Mouse (Mus musculus) layer of hippocampus, adult 2 months (tissue): ENCODE results near the gene Slc35f6. TPM values are rescaled to one million over a fixed set of nuclear protein-coding genes. Genes with fewer than 3 reads are reported as not detected.

Source experiments
- DNase-seq, 2 experiments: peaks; one replicate each; pipeline ENCODE4 v3.0.0; 2022; ENCODE audit warnings: low spot score in 2 of 2
- H3K27ac ChIP-seq: fragments of 200-600 bp; 2 replicates; pipeline ENCODE4 v1.8.1; 2022
- H3K4me3 ChIP-seq: fragments of 200-600 bp; 2 replicates; pipeline ENCODE4 v1.8.1; 2022; ENCODE audit warnings: mild to moderate bottlenecking
- CTCF ChIP-seq: fragments of 200-600 bp; conservative IDR thresholded peaks from 2 replicates; pipeline ENCODE4 v1.8.1; 2022; ENCODE audit warnings: antibody characterized with exemption, mild to moderate bottlenecking, moderate library complexity
- long read RNA-seq, 2 experiments: library from polyadenylated mRNA; stranded (forward); transcript quantifications; one replicate each; pipeline ENCODE4 v2.0.0; 2021; ENCODE audit warnings: borderline mapping rate in 2 of 2
- total RNA-seq, 2 experiments: library from RNA; stranded (reverse); gene quantifications; 2 replicates each; pipeline ENCODE4 v1.2.3; 2021

Gene Slc35f6
- total RNA-seq = 10 to 100 TPM; 39.2 to 39.9 TPM
- long read RNA-seq, experiment 1, transcript Slc35f6-201 (6 exons, 3,088 nt) = major isoform, 19 of 25 reads
- long read RNA-seq, experiment 1, partial matches to known transcripts = 1 of 25 reads
- long read RNA-seq, experiment 1, other reads (novel, unspliced or antisense) = 5 of 25 reads
- long read RNA-seq, experiment 2, transcript Slc35f6-201 (6 exons, 3,088 nt) = major isoform, 29 of 37 reads
- long read RNA-seq, experiment 2, partial matches to known transcripts = 2 of 37 reads
- long read RNA-seq, experiment 2, other reads (novel, unspliced or antisense) = 6 of 37 reads

- H3K27ac ChIP-seq = peak within 1 kb of the TSS; percentile 94
- peak; percentile 91 to 93 for DNase-seq
- no peak for TF ChIP-seq CTCF
- H3K4me3 ChIP-seq = peak within 1 kb of the TSS; percentile 82
Measured at GRCm38 (mm10) chr5:30647815-30648560, at the start of gene Slc35f6. Slc35f6 (plus strand) TSS chr5:30647933.

- Histone ChIP-seq H3K27ac (no peak overlapping the region), H3K4me3 (no peak overlapping the region)
- DNase-seq = no peak
- peak; percentile 56 for TF ChIP-seq CTCF
Measured at GRCm38 (mm10) chr5:30601397-30601796, 46.3 kb upstream of the Slc35f6 start.

- H3K27ac ChIP-seq = no peak overlapping the region
- no peak overlapping the region for H3K4me3 ChIP-seq
- TF ChIP-seq CTCF = no peak
- DNase-seq = no peak
Measured at GRCm38 (mm10) chr5:30603255-30603654, 44.5 kb upstream of the Slc35f6 start.

GRCm38 (mm10) chr5:30603926-30604325 is 43.8 kb upstream of the Slc35f6 start:
- no peak for TF ChIP-seq CTCF
- no peak overlapping the region for H3K27ac ChIP-seq
- DNase-seq = no peak
- H3K4me3 ChIP-seq = no peak overlapping the region

DNA sequence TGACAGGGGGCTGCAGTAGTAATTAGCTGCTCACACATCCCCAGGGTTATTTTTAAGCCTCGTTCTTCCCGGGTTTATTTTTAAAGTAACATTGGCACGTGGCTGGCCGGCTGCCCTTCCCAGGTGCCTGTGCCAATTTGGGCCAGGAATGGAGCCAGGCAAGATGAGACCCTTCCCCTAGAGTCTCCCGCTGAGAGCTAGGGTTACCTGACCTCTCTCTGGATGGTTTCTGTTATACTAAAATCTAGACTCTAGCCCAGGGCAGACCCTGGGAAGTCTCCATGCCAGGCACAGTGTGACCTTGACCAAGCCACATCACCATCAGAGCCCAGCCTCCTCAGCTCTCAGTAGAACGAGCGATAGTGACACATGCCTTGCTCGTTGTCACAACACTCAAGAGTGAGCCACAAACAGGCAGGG is 43.0 kb upstream of the Slc35f6 start:
- Histone ChIP-seq H3K4me3 (no peak overlapping the region), H3K27ac (no peak overlapping the region)

DNA sequence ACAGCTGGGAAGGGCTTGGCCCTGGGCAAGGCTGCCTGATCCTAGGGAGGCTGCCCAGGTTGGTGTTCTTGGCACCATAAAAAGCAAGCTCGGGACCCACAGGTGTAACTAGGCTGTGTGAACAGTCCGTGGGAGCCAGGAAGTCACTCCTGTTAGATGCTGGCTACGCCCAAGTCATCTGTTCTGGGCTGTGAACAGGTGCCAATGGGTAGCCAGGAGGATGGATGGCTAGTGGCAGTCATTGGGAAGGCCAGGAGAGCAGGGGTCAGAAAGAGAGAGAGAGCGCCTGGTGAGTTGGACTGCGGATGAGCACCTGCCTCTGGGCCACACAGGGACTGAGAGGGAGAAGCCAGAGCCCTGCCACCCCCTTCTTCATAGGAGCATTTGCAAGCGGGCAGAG is 42.1 kb upstream of the Slc35f6 start:
- H3K27ac ChIP-seq = peak overlapping the region; percentile 46; the same call in 1 of the 2 replicates

More for the DNA sequence above, 43.0 kb upstream of the Slc35f6 start:
- TF ChIP-seq CTCF = no peak
- DNase-seq = no peak

DNA sequence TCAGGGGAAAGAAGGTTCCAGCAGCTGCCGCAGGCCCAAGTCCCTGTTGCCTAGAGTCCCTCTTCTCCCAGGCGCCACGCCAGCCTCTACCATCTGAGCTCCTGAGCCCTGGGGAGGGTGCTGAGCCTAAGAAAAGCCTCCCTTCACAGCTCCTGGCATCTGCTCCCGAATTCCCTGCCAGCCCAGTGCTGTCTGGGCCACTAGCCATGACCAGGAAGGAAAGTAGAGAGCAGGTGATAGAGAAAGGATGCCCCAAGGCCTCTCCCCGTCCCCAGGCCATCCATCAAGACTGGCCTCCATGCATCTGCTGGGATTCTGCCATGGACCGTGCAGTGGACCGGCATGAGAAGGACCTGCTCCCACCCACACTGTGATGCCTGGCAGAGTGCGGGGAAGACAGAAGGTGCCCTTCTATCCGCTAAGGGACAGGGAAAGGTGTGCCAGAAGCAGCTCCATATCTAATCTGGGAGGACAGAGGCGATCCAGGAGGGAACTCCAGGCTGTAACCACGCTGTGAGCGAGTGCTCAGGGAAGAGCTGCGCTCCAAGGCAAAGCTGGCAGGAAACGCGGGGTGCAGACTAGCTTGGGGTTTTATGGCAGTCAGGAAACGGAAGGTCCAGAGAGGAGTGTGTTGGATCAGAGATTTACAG is 41.2 kb upstream of the Slc35f6 start:
- H3K27ac ChIP-seq = no peak overlapping the region; the same call in 1 of the 2 replicates

More for the DNA sequence above, 42.1 kb upstream of the Slc35f6 start:
- no peak overlapping the region for H3K4me3 ChIP-seq
- no peak for DNase-seq
- no peak for TF ChIP-seq CTCF

DNA sequence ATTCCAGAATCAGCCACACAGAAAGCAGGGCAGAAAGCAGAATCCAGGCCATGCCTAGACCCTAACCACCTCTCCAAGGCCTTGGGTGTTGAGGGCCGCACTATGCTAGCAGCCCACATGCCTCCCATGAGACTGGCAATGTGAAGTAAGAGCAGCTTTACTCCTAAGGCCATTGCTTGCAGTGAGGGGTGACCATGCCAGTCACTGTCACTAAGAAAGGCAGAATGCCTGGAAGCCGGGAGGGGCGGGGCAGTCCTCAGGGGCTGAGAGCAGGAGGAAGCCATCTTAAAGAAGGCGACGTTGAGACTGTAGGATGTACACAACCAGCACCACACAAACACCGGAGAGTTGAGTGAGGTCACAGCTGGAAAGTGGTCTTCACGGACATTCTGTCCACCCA is 38.6 kb upstream of the Slc35f6 start:
- peak; percentile 22; the same call in 1 of the 2 replicates for TF ChIP-seq CTCF
- no peak overlapping the region for H3K4me3 ChIP-seq
- no peak for DNase-seq
- no peak overlapping the region for H3K27ac ChIP-seq

More for the DNA sequence above, 41.2 kb upstream of the Slc35f6 start:
- no peak overlapping the region for H3K4me3 ChIP-seq
- TF ChIP-seq CTCF = no peak
- DNase-seq = peak; percentile 73 to 82

DNA sequence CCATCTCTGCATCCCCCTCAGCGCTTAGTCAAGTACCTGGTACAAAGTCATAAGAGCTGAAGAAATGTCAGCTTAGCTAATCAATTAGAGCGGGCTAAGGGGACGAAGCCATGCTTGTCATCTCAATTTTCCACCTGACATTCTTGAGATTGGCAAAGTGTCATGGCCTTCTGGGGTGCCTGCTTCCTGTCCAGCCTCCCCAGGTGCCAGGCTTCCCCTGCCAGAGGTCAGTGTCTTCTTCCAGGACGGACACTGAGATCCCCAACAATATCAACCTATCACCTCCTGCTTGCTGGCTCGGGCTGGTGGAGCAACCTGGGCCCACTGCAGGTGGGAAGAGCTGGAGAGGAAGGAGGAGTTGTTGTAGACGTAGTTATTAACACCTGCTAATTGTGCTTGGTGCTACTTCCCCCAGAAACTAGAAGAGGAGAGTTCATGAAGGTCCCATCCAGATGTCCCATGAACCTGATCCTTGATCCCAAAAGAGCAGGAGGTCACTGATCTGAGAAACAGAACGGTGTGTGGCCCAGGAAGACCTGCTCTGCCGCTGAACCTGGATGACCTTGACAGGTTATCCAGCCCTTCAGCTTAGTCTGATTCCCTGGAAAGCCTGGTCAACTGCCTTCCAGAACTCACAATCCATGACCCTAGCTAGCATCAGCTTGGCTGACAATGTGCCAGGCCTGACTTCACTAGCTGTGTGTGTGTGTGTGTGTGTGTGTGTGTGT is 37.7 kb upstream of the Slc35f6 start:
- Histone ChIP-seq H3K27ac (no peak overlapping the region), H3K4me3 (no peak overlapping the region)
- TF ChIP-seq CTCF = no peak
- no peak for DNase-seq

GRCm38 (mm10) chr5:30611091-30611490 is 36.6 kb upstream of the Slc35f6 start:
- no peak overlapping the region for H3K4me3 ChIP-seq
- DNase-seq = no peak
- H3K27ac ChIP-seq = no peak overlapping the region
- TF ChIP-seq CTCF = no peak

DNA sequence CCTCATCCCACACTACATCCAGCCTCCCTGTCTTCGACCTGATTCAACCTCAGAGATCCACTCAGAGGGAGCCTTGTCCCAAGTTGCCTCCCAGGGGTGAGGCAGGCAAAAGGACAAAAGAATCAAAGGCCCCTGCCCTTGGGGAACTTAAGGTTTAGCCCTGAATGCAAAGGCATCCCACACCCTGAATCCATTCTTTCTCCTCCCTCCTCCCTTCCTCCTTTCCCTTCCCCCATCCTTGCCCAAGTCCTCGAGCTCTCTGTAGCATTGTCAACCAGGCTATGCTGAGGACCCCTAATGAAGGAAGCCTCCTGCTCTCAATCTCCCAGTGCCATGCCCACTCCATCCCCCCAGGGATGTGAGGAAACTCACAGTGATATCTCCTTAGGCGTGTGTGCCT is 36.0 kb upstream of the Slc35f6 start:
- no peak for TF ChIP-seq CTCF
- DNase-seq = no peak
- no peak overlapping the region for H3K27ac ChIP-seq
- H3K4me3 ChIP-seq = no peak overlapping the region

DNA sequence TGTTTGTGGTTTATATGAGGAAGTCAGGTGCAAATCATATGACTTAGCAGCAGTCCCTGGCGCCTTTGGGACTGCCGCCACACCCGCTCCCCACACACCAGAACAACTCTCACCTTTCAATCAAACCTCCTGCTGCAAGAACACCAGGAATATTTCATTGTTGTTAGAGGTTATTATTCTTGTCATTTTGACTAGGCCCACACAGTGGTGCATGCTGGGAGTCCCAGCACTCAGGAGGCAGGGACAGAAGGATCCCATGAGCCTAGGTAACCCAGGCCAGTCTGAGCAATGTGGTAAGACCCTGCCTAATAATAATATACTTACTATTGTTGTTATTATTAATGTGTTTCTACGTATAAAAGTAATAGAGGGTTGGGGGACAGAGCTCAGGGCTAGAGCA is 35.2 kb upstream of the Slc35f6 start:
- no peak for TF ChIP-seq CTCF
- DNase-seq = no peak
- no peak overlapping the region for H3K4me3 ChIP-seq

More for the DNA sequence above, 35.2 kb upstream of the Slc35f6 start:
- no peak overlapping the region for H3K27ac ChIP-seq
